Mouse (Mus musculus) thymus, adult 2 months (tissue): Measurements from ENCODE around the gene Ppp1r21.

Experiments
- CTCF ChIP-seq: fragments of 200-500 bp; IDR thresholded peaks from 2 replicates; pipeline ENCODE4 v1.5.1; 2012; ENCODE audit warnings: mild to moderate bottlenecking, control low read depth, low read length, moderate library complexity, borderline replicate concordance; ENCODE audit not compliant: control insufficient read depth, poor library complexity, insufficient read depth; ENCODE audit errors: extremely low read depth
- POLR2A ChIP-seq: fragments of 200-500 bp; IDR thresholded peaks from 2 replicates; pipeline ENCODE4 v1.6.1; 2012; ENCODE audit warnings: mild to moderate bottlenecking, low read length, control low read depth, moderate library complexity; ENCODE audit not compliant: control insufficient read depth, poor library complexity, insufficient read depth; ENCODE audit errors: extremely low read depth

DNA sequence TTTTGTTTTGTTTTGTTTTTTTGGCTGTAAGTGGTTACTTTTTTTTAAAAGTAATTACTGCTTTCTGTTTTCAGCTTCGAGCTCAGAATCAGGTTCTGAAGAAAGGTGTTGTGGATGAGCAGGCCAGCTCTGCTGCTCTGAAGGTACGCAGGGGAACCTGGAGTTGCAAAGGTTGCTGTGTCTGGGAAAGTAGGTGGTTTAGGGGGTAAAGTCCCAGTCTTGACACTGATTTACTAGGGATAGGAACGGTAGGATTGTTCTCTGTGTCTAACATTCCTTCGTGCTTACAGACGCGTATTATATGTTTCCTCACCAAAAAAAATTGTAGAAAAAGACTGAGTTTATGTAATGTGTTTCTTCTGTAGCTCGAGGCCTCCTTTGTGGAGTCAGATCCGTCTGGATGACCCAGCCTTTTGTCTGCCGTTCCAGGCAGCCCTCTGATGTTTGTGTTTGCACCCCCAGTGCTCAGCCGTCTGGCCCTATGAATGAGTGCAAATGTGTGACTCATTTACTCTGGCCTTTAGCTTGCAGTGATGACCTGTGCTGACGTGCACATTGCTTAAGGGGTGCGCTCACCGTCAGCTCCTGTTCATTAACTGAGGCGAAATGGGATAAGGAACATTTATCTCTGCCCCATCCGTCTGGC lies 13.0 kb downstream of the Ppp1r21 start:
- no peak for TF ChIP-seq CTCF
- no peak for TF ChIP-seq POLR2A
